Mouse (Mus musculus) ES-Bruce4 (cell line): ENCODE measurements at regions not wholly inside any gene's neighbourhood (a gene's known extent, or its start where the extent isn't known, plus 50 kb on each side); places are given as distances from the start of the nearest gene placed in this dataset.

ENCODE experiments used
- CTCF ChIP-seq: IDR thresholded peaks from one replicate; pipeline ENCODE4 v1.8.1; 2011; ENCODE audit warnings: low read depth, low read length
- POLR2A ChIP-seq: IDR thresholded peaks from one replicate; pipeline ENCODE4 v1.8.1; 2011; ENCODE audit warnings: low read length; ENCODE audit not compliant: insufficient read depth

DNA sequence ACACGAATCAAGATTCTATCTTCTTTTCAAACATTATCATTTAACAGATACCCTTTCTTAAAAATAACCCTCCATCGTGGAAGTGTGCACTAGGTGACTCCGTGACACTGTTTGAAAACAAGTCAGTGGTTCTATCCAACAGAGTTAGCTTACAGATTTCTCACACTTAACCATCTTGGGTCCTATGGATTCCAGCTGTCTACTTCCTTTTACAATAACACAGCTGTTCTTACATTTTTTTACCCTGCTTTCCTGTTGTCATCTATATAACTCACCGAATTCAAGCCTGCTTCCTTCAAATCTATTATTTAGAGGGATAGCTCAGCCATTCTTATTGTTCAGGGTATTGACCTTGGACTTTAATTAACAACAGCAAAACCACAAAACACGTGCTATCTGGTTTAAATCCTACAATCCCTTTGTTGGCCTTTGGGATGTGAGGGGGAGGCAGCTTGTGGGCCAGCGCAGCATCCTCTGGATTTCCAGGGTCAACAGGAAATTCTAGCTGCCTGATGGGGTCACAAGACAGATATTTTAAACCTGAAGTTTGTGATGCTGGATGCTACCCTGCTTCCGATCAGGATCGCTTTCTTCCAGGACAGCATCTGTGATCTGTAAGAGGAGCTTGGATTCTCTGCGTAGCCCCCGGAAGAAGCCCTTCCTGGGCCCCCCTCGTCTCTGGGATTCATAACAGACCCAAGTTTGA lies 94.4 kb upstream of the Tas2r134 start:
- TF ChIP-seq POLR2A = no peak
- TF ChIP-seq CTCF = no peak
